Mouse (Mus musculus) spleen, adult 2 months (tissue): ENCODE measurements around the gene Far1.

ENCODE experiments used
- CTCF ChIP-seq: fragments of 200-500 bp; IDR thresholded peaks from 2 replicates; pipeline ENCODE4 v1.5.1; 2011; ENCODE audit warnings: mild to moderate bottlenecking, inconsistent platforms; ENCODE audit not compliant: insufficient read depth, insufficient read length, insufficient replicate concordance; ENCODE audit errors: extremely low read depth
- POLR2A ChIP-seq: fragments of 200-500 bp; IDR thresholded peaks from 2 replicates; pipeline ENCODE4 v1.6.1; 2011; ENCODE audit warnings: low read depth, low read length, inconsistent platforms

GRCm38 (mm10) chr7:113607928-113608327 is 94.3 kb downstream of the Far1 start:
- TF ChIP-seq CTCF (no peak), POLR2A (no peak)
